Comparison of ENCODE assay signal across 25 mouse cellular contexts in genomic region chr7:107633201-107633600, GRCm38 (mm10). TPM values are rescaled to one million over a fixed set of nuclear protein-coding genes. Genes with fewer than 3 reads are reported as not detected.
"Had no signal": no experiment of that assay in that cellular context is flagged by ENCODE, and none has a peak within 500 bp of the region (broad histone marks: within the 10 kb centered on the region; RNA-seq: fewer than 3 reads in every experiment).

No protein-coding gene starts in this region.

- H3K4me1 ChIP-seq: lung, embryonic 15.5 days; midbrain, embryonic 13.5 days; midbrain, embryonic 15.5 days; neural tube, embryonic 12.5 days; stomach, embryonic 15.5 days had no signal

- H3K36me3 ChIP-seq: lung, embryonic 15.5 days; midbrain, embryonic 13.5 days; midbrain, embryonic 15.5 days; neural tube, embryonic 12.5 days; stomach, embryonic 15.5 days had no signal

- DNase-seq: lung, adult 2 months; lung, postnatal 14 days; lung, postnatal 36 days; right cerebral cortex, postnatal 14 days; thymus, adult 2 months; thymus, postnatal 25 days; thymus, postnatal 4 days had no signal

- H3K9me3 ChIP-seq: lung, embryonic 15.5 days; midbrain, embryonic 13.5 days; midbrain, embryonic 15.5 days; neural tube, embryonic 12.5 days; stomach, embryonic 15.5 days had no signal

- H3K4me3 ChIP-seq: lung, embryonic 15.5 days; megakaryocyte, embryonic 14.5 days; midbrain, embryonic 13.5 days; midbrain, embryonic 15.5 days; neural tube, embryonic 12.5 days; stomach, embryonic 15.5 days had no signal

- H3K27ac ChIP-seq: lung, embryonic 15.5 days; macrophage; midbrain, embryonic 13.5 days; midbrain, embryonic 15.5 days; neural tube, embryonic 12.5 days; stomach, embryonic 15.5 days; stomach, postnatal 0 days had no signal

- H3K27me3 ChIP-seq: lung, embryonic 15.5 days; megakaryocyte, embryonic 14.5 days; midbrain, embryonic 13.5 days; midbrain, embryonic 15.5 days; neural tube, embryonic 12.5 days; stomach, embryonic 15.5 days had no signal

RNA-seq across cellular contexts. Expression of gene 5330417H12Rik, which starts 8.2 kb away (rescaled TPM):
- total RNA-seq: megakaryocyte progenitor cell, adult 5-6 weeks; midbrain, postnatal 0 days; monocyte, adult 5-6 weeks; neutrophil, adult 5-6 weeks had no signal
- polyA plus RNA-seq: lung, adult 2 months; lung, embryonic 15.5 days; lung, postnatal 0 days; macrophage; midbrain, embryonic 11.5 days; midbrain, embryonic 13.5 days; midbrain, embryonic 15.5 days; midbrain, postnatal 0 days; neural tube, embryonic 12.5 days; neural tube, embryonic 14.5 days; spleen, adult 2 months; stomach, embryonic 15.5 days; stomach, postnatal 0 days; testis, adult 2 months; thymus, adult 2 months; urinary bladder, adult 2 months had no signal
